Mouse (Mus musculus) forebrain, embryonic 13.5 days (tissue): ENCODE measurements around the gene Nemp1. TPM values are rescaled to one million over a fixed set of nuclear protein-coding genes. Genes with fewer than 3 reads are reported as not detected.
A peak's percentile ranks its signal among the peaks of the same experiment; 100 is the strongest.

Source experiments
- ATAC-seq: fragments of 200-750 bp; cut with Nextera tagmentation; 2 replicates; pipeline ENCODE4 v1.8.0; 2017
- H3K27ac ChIP-seq: fragments of 300-500 bp; sonication (generic); 2 replicates; pipeline ENCODE4 v1.5.1; 2015; ENCODE audit warnings: inconsistent platforms, mild to moderate bottlenecking, moderate library complexity
- H3K27me3 ChIP-seq: fragments of 300-500 bp; sonication (generic); 2 replicates; pipeline ENCODE4 v1.6.1; 2015; ENCODE audit warnings: mild to moderate bottlenecking, inconsistent platforms
- H3K36me3 ChIP-seq: fragments of 300-500 bp; sonication (generic); 2 replicates; pipeline ENCODE4 v1.6.1; 2015; ENCODE audit warnings: mild to moderate bottlenecking, inconsistent platforms; ENCODE audit not compliant: poor library complexity, severe bottlenecking
- H3K4me1 ChIP-seq: fragments of 300-500 bp; sonication (generic); 2 replicates; pipeline ENCODE4 v1.6.1; 2015; ENCODE audit warnings: inconsistent platforms
- H3K4me2 ChIP-seq: fragments of 300-500 bp; sonication (generic); 2 replicates; pipeline ENCODE4 v1.6.1; 2015; ENCODE audit warnings: inconsistent platforms, mild to moderate bottlenecking, moderate library complexity
- H3K4me3 ChIP-seq: fragments of 300-500 bp; sonication (generic); 2 replicates; pipeline ENCODE4 v1.5.1; 2015; ENCODE audit warnings: mild to moderate bottlenecking, inconsistent platforms
- H3K9ac ChIP-seq: fragments of 300-500 bp; sonication (generic); 2 replicates; pipeline ENCODE4 v1.6.1; 2015; ENCODE audit warnings: mild to moderate bottlenecking, inconsistent platforms
- H3K9me3 ChIP-seq: fragments of 300-500 bp; sonication (generic); replicated peaks from 2 replicates; pipeline ENCODE4 v1.6.1; 2016; ENCODE audit warnings: inconsistent platforms
- WGBS: fragments of 180-500 bp; shearing (Covaris S2); methylation state at CpG from one replicate; pipeline ENCODE4 v1.1.7; 2015; 5-methylcytosine and 5-hydroxymethylcytosine counted together
- polyA plus RNA-seq: library from polyadenylated mRNA; unstranded; fragments of >200 nt; fragmentation: Nextera tagmentation; extraction: Ambion mirVana; gene quantifications from 2 replicates; pipeline ENCODE4 v1.2.1, GENCODE M21; 2015

The Nemp1 gene
- polyA plus RNA-seq, 1 experiment from 2014 or later, result 6.7 TPM

GRCm38 (mm10) chr10:127668093-127669050, 1.7 kb downstream of the Nemp1 start, which contains the start of gene Nab2:
TSS of gene Nab2 (minus strand) at chr10:127668568.
- peak; percentile 31 for ATAC-seq
- peak within 1 kb of the TSS; percentile 95 for H3K4me2 ChIP-seq
- 3% methylated on average over 38 of the region's 40 CpGs for WGBS
- peak within 1 kb of the TSS; percentile 59 for H3K4me3 ChIP-seq
- no peaks in the 10 kb centered on the region for H3K36me3 ChIP-seq
- H3K9me3 ChIP-seq, result no peaks in the 10 kb centered on the region
- peaks cover 48% of the 10 kb centered on the region for H3K27me3 ChIP-seq
- H3K9ac ChIP-seq, result peak within 1 kb of the TSS; percentile 59
- peaks cover 48% of the 10 kb centered on the region for H3K4me1 ChIP-seq
- peak within 1 kb of the TSS; percentile 57 for H3K27ac ChIP-seq

DNA sequence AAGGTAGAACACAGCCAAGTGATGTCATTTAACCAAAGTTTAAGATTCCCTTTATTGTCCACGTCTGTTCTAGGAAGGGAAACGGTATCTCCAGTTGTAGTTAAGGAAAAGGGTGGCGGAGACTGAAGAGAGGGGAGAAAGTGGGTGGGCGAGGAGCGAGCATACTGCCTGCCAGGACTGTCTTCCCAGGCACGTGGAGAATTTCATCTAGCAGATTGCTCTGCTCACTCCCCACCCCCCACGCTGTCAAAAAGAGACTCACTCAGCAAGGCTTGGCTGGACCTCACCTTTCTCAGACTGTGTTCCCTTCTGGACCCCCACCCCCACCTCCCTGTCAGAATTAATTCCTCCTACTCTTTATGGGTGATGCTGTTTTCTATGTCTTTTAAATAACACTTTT, 2.5 kb downstream of the Nemp1 start:
- peak overlapping the region; percentile 95 for H3K4me2 ChIP-seq
- H3K9me3 ChIP-seq, result no peaks in the 10 kb centered on the region
- WGBS, result 36% methylated on average over 7 of the region's 7 CpGs
- no peaks in the 10 kb centered on the region for H3K36me3 ChIP-seq
- no peak for ATAC-seq
- H3K9ac ChIP-seq, result no peak overlapping the region
- H3K27ac ChIP-seq, result no peak overlapping the region
- H3K4me3 ChIP-seq, result no peak overlapping the region
- peaks cover 40% of the 10 kb centered on the region for H3K27me3 ChIP-seq
- H3K4me1 ChIP-seq, result peaks cover 48% of the 10 kb centered on the region

DNA sequence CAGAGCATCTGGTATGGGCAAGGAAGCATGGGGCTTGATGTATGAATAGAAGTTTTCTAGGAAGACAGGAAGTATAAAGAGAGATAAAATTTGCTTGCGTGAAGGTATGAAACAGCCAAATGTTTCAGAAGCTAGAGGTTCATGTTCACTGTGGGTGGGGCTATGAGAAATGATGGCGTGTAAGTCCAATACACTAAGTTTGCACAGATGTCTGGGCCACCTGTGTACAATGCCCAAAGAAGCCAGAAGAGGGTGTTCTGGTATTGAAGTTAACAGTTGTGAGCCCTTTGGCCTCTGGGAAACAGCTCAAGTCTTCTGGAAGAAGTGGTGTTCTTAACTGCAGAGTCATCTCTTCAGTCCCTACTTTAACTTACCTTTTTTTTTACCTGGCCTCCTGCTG, 3.5 kb downstream of the Nemp1 start:
- no peak for ATAC-seq

GRCm38 (mm10) chr10:127671276-127671675, 4.6 kb downstream of the Nemp1 start:
- ATAC-seq, result no peak
- 37% methylated on average over 2 of the region's 2 CpGs for WGBS
- peaks cover 19% of the 10 kb centered on the region for H3K27me3 ChIP-seq
- H3K27ac ChIP-seq, result no peak overlapping the region
- no peak overlapping the region for H3K4me2 ChIP-seq
- H3K4me3 ChIP-seq, result no peak overlapping the region
- peaks cover 31% of the 10 kb centered on the region for H3K4me1 ChIP-seq
- no peaks in the 10 kb centered on the region for H3K36me3 ChIP-seq
- H3K9ac ChIP-seq, result no peak overlapping the region
- no peaks in the 10 kb centered on the region; the same call in 1 of the 2 replicates for H3K9me3 ChIP-seq

More for the DNA sequence above, 3.5 kb downstream of the Nemp1 start:
- Histone ChIP-seq H3K9ac (no peak overlapping the region), H3K27me3 (peaks cover 30% of the 10 kb centered on the region), H3K4me1 (peaks cover 39% of the 10 kb centered on the region), H3K4me2 (no peak overlapping the region), H3K9me3 (no peaks in the 10 kb centered on the region; the same call in 1 of the 2 replicates), H3K36me3 (no peaks in the 10 kb centered on the region), H3K27ac (no peak overlapping the region), H3K4me3 (no peak overlapping the region)
- WGBS, result 91% methylated on average over 2 of the region's 2 CpGs

GRCm38 (mm10) chr10:127674046-127674655, 7.5 kb downstream of the Nemp1 start:
- Histone ChIP-seq H3K4me3 (no peak overlapping the region), H3K9me3 (no peaks in the 10 kb centered on the region; the same call in 1 of the 2 replicates), H3K36me3 (no peaks in the 10 kb centered on the region), H3K4me2 (no peak overlapping the region), H3K27ac (no peak overlapping the region), H3K4me1 (peaks cover 23% of the 10 kb centered on the region), H3K9ac (no peak overlapping the region), H3K27me3 (no peaks in the 10 kb centered on the region)
- ATAC-seq, result no peak
- 91% methylated on average over 6 of the region's 6 CpGs for WGBS

DNA sequence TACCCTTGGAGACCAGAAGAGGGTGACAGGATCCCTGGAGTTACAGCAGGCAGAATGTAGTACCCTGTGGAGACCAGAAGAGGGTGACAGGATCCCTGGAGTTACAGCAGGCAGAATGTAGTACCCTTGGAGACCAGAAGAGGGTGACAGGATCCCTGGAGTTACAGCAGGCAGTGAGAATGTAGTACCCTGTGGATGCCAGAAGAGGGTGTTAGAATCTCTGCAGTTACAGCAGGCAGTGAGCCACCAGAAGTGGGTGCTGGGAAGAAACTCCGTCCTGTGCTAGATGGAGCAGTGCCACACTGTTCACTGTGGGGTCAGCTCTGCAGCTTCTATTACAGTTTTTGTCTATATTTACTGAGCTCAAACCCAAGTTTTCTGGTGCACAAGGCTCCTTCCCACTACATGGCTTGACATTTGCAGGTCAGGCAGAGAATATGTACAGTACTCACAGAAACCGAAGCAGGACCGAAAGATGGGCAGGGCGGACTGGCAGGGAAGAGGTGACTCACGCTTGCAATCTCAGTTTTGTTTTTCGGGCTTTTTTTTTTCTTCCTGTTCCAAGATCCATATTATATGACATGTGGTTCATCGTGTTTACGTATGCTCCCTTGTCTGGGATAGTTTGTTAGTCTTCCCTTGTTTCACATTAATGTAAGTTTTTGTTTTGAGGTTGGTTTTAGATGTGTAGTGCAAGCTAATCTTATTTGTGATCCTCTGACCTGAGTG, 8.3 kb downstream of the Nemp1 start:
- Histone ChIP-seq H3K36me3 (no peaks in the 10 kb centered on the region), H3K4me1 (peaks cover 25% of the 10 kb centered on the region), H3K9me3 (no peaks in the 10 kb centered on the region; the same call in 1 of the 2 replicates), H3K4me3 (no peak overlapping the region), H3K27ac (peak overlapping the region; percentile 40; the same call in 1 of the 2 replicates), H3K27me3 (no peaks in the 10 kb centered on the region), H3K4me2 (no peak overlapping the region), H3K9ac (no peak overlapping the region)
- ATAC-seq, result no peak; the same call in 1 of the 2 replicates
- WGBS, result 90% methylated on average over 8 of the region's 8 CpGs

GRCm38 (mm10) chr10:127675859-127676398, 9.2 kb downstream of the Nemp1 start:
- Histone ChIP-seq H3K4me2 (peak overlapping the region; percentile 81), H3K4me3 (peak overlapping the region; percentile 77), H3K9me3 (no peaks in the 10 kb centered on the region; the same call in 1 of the 2 replicates), H3K27me3 (no peaks in the 10 kb centered on the region), H3K36me3 (no peaks in the 10 kb centered on the region), H3K9ac (peak overlapping the region; percentile 17), H3K27ac (peak overlapping the region; percentile 20; the same call in 1 of the 2 replicates), H3K4me1 (peaks cover 25% of the 10 kb centered on the region)
- ATAC-seq, result no peak
- WGBS, result 49% methylated on average over 5 of the region's 5 CpGs

DNA sequence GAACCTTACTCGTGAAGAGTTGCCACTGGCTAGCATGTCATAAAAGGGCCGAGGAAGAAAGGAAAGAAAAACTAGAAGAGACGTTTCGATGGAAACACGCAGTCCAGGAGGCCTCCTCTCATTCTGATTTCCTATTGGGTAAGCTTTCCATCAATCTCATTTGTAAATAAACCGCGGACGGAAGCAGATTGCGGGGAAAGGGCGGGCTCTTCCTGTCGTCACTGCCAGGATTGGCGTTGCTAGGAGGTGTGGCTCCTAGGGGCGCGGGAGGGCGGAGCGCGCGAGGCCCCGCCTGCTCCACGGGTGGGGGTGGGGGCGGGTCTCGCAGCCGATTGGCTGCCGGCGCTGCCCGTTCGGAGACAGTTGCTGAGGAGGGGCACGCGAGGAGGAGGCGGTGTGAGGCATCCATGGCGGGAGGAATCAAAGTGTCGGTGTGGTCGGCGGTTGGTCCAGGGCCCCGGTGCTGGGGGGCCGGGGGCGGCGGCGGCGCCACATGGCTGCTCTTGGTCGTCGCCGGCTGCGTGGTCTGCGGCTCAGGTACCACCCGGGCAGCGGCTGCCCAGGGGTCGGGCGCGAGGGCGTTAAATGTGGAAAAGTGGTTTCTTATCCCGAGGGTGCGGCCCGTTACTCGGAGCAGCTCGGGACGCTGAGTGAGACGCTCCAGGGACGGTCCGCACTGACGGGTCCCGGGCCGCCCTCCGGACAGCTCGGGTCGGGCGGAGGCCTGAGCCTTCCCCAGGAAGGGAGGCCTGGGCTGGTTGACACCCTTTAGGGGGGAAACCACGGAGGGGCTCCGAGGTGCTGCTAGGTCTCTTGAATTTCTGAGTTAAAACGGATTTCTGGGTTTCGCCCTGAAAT, 10.2 kb downstream of the Nemp1 start:
- Histone ChIP-seq H3K4me3 (peak overlapping the region; percentile 77), H3K27ac (peak overlapping the region; percentile 66), H3K27me3 (no peaks in the 10 kb centered on the region), H3K36me3 (no peaks in the 10 kb centered on the region), H3K4me2 (peak overlapping the region; percentile 81), H3K4me1 (peaks cover 25% of the 10 kb centered on the region), H3K9me3 (no peaks in the 10 kb centered on the region; the same call in 1 of the 2 replicates), H3K9ac (peak overlapping the region; percentile 77)
- WGBS, result under 1% methylated on average over 71 of the region's 71 CpGs
- ATAC-seq, result peak; percentile 96

GRCm38 (mm10) chr10:127677591-127678336, 11.1 kb downstream of the Nemp1 start:
- peaks cover 25% of the 10 kb centered on the region for H3K4me1 ChIP-seq
- peak overlapping the region; percentile 77 for H3K9ac ChIP-seq
- no peaks in the 10 kb centered on the region for H3K36me3 ChIP-seq
- WGBS, result 14% methylated on average over 14 of the region's 14 CpGs
- peak overlapping the region; percentile 81 for H3K4me2 ChIP-seq
- H3K9me3 ChIP-seq, result no peaks in the 10 kb centered on the region; the same call in 1 of the 2 replicates
- H3K27ac ChIP-seq, result 0 out of 2 replicates have a peak overlapping the region, but pooled peaks have one; percentile 66
- ATAC-seq, result peak; percentile 2; the same call in 1 of the 2 replicates
- peak overlapping the region; percentile 77 for H3K4me3 ChIP-seq
- H3K27me3 ChIP-seq, result no peaks in the 10 kb centered on the region

DNA sequence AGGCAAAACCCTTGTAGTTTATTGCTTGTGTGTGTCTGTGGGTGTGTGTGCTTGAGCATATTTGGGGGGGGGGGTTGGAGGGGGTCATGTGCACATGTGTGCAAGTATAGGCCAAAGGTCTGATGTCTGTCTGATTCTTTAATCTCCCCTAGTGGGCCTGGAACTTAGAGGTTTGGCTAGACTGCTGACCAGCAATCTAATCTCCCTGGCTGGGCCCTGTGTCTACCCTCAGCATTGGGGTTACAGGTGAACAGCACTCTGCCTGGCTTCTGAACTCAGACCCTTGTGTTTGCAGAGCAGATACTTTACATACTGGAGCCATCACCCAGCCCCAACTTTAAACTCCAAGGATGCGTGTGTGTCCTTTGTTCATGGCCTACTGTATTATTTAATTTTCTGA, 12.5 kb downstream of the Nemp1 start:
- no peak overlapping the region for H3K27ac ChIP-seq
- H3K4me3 ChIP-seq, result no peak overlapping the region
- H3K9ac ChIP-seq, result peak overlapping the region; percentile 34; the same call in 1 of the 2 replicates
- H3K4me1 ChIP-seq, result peaks cover 25% of the 10 kb centered on the region
- H3K9me3 ChIP-seq, result no peaks in the 10 kb centered on the region; the same call in 1 of the 2 replicates
- H3K36me3 ChIP-seq, result no peaks in the 10 kb centered on the region
- WGBS, result 85% methylated on average over 1 of the region's 1 CpGs
- no peak overlapping the region for H3K4me2 ChIP-seq
- no peaks in the 10 kb centered on the region for H3K27me3 ChIP-seq
- no peak for ATAC-seq
